Mouse (Mus musculus): Measurements from ENCODE around the gene D1Ertd622e. TPM values are rescaled to one million over a fixed set of nuclear protein-coding genes. Genes with fewer than 3 reads are reported as not detected.

The D1Ertd622e gene
- polyA plus RNA-seq, 1 experiment = 40.4 TPM

GRCm38 (mm10) chr1:97585106-97585505 lies 76.8 kb downstream of the D1Ertd622e start:
- no peak for DNase-seq (ENCODE audit: low read depth, low spot score)

GRCm38 (mm10) chr1:97584171-97584570 lies 77.7 kb downstream of the D1Ertd622e start:
- no peak for DNase-seq (ENCODE audit: low read depth, low spot score)
- WGBS = 82% methylated on average over 3 of the region's 3 CpGs

GRCm38 (mm10) chr1:97583085-97583484 lies 78.8 kb downstream of the D1Ertd622e start:
- DNase-seq (ENCODE audit: low read depth, low spot score) = no peak
- WGBS = 76% methylated on average over 4 of the region's 4 CpGs

GRCm38 (mm10) chr1:97580680-97581079 lies 81.2 kb downstream of the D1Ertd622e start:
- peak; percentile 69 for DNase-seq (ENCODE audit: low read depth, low spot score)

- no peak for DNase-seq (ENCODE audit: low read depth, low spot score)
- 44% methylated on average over 3 of the region's 3 CpGs for WGBS
Observed at GRCm38 (mm10) chr1:97580270-97580669, 81.6 kb downstream of the D1Ertd622e start.

GRCm38 (mm10) chr1:97578025-97578417 lies 83.9 kb downstream of the D1Ertd622e start:
- no peak for DNase-seq (ENCODE audit: low read depth, low spot score)
- 93% methylated on average over 3 of the region's 3 CpGs for WGBS

- peak; percentile 29 for DNase-seq (ENCODE audit: low read depth, low spot score)
- 52% methylated on average over 2 of the region's 2 CpGs for WGBS
Observed at GRCm38 (mm10) chr1:97577062-97578024, 84.5 kb downstream of the D1Ertd622e start.

GRCm38 (mm10) chr1:97576576-97576975 lies 85.3 kb downstream of the D1Ertd622e start:
- WGBS = 70% methylated on average over 3 of the region's 3 CpGs
- no peak for DNase-seq (ENCODE audit: low read depth, low spot score)

GRCm38 (mm10) chr1:97570814-97571213 lies 91.1 kb downstream of the D1Ertd622e start:
- WGBS = 83% methylated on average over 9 of the region's 9 CpGs

GRCm38 (mm10) chr1:97567956-97568355 lies 93.9 kb downstream of the D1Ertd622e start:
- WGBS = 91% methylated on average over 4 of the region's 4 CpGs
- no peak for DNase-seq (ENCODE audit: low read depth, low spot score)

More at GRCm38 (mm10) chr1:97570814-97571213, 91.1 kb downstream of the D1Ertd622e start:
- DNase-seq (ENCODE audit: low read depth, low spot score) = no peak

- 32% methylated on average over 1 of the region's 1 CpGs for WGBS
- peak; percentile 57 for DNase-seq (ENCODE audit: low read depth, low spot score)
Observed at GRCm38 (mm10) chr1:97564641-97565040, 97.2 kb downstream of the D1Ertd622e start.

GRCm38 (mm10) chr1:97562867-97563266 lies 99.0 kb downstream of the D1Ertd622e start:
- DNase-seq (ENCODE audit: low read depth, low spot score) = no peak
- 89% methylated on average over 3 of the region's 3 CpGs for WGBS

Other genes starting within 250 kb of the D1Ertd622e start
- 1.9 and 2.7 TPM in 2 replicates for gene Gin1, start 108.1 kb upstream of the D1Ertd622e start, polyA plus RNA-seq (2012; rRNA removed)
- 6.0 and 13.7 TPM in 2 replicates for gene Ppip5k2, start 108.3 kb upstream of the D1Ertd622e start, polyA plus RNA-seq (2012; rRNA removed)